Comparison of ENCODE assay signal across 9 mouse cellular contexts in genomic region chr6:127766641-127767200, GRCm38 (mm10). TPM values are rescaled to one million over a fixed set of nuclear protein-coding genes. Genes with fewer than 3 reads are reported as not detected.
DNase-seq lines count a peak whose midpoint lies in the region; ATAC-seq and TF ChIP-seq lines count a peak whose summit lies in the region.
"Had no signal": no experiment of that assay in that cellular context is flagged by ENCODE, and none has a peak within 500 bp of the region (broad histone marks: within the 10 kb centered on the region; RNA-seq: fewer than 3 reads in every experiment).

No protein-coding gene starts in this region.

- no peak for TF ChIP-seq CTCF in heart, adult 2 months (IDR thresholded peaks at IDR 0.05)
- no peak for TF ChIP-seq CTCF in stomach, postnatal 0 days (IDR thresholded peaks at IDR 0.05; ENCODE audit: low read depth)

- H3K9ac ChIP-seq in heart, adult 2 months (ENCODE audit: low read depth, low read length) = no peak overlapping the region
- H3K9ac ChIP-seq in hindbrain, embryonic 14.5 days = peak overlapping the region; percentile 68
- no peak overlapping the region for H3K9ac ChIP-seq in stomach, postnatal 0 days (ENCODE audit: low read length)

- H3K27me3 ChIP-seq in heart, adult 2 months (ENCODE audit: control insufficient read depth, insufficient read depth, low read length) = peaks cover 10% of the 10 kb centered on the region
- H3K27me3 ChIP-seq in hindbrain, embryonic 14.5 days (ENCODE audit: control insufficient read depth, insufficient read depth, low read length) = no peaks in the 10 kb centered on the region; the same call in 1 of the 2 replicates
- peaks cover 72% of the 10 kb centered on the region for H3K27me3 ChIP-seq in midbrain, embryonic 10.5 days (ENCODE audit: low read depth, poor library complexity, severe bottlenecking)
- peaks cover 12% of the 10 kb centered on the region for H3K27me3 ChIP-seq in stomach, postnatal 0 days (ENCODE audit: control insufficient read depth, insufficient read depth, low read length)

- H3K4me1 ChIP-seq in heart, adult 2 months (ENCODE audit: control insufficient read depth, insufficient read depth, low read length) = peaks cover 2% of the 10 kb centered on the region; the same call in 1 of the 2 replicates
- peaks cover 31% of the 10 kb centered on the region for H3K4me1 ChIP-seq in hindbrain, embryonic 14.5 days (replicated peaks; ENCODE audit: control insufficient read depth, insufficient read depth, low read length)
- peaks cover 67% of the 10 kb centered on the region for H3K4me1 ChIP-seq in midbrain, embryonic 10.5 days
- H3K4me1 ChIP-seq in stomach, postnatal 0 days (replicated peaks; ENCODE audit: control insufficient read depth, insufficient read depth) = no peaks in the 10 kb centered on the region

- no peak for TF ChIP-seq EP300 in heart, adult 2 months (IDR thresholded peaks at IDR 0.05; ENCODE audit: insufficient read depth, low read depth, low read length)
- TF ChIP-seq EP300 in stomach, postnatal 0 days (optimal IDR thresholded peaks at IDR 0.05) = no peak

- intact Hi-C loops in heart, adult 2 months (cut with DNase I) = no loop called here

- H3K79me2 ChIP-seq in heart, adult 2 months (replicated peaks; ENCODE audit: control insufficient read depth, insufficient read depth, low read length) = no peaks in the 10 kb centered on the region

- peak in 1 of 2 experiments; percentile 10 for DNase-seq in heart, adult 2 months
- DNase-seq in heart, adult 9 months (ENCODE audit: low spot score in 2 of 2) = no peak
- peak; percentile 31 for DNase-seq in embryo, embryonic 10.5 days (ENCODE audit: low spot score)
- DNase-seq in hindbrain, embryonic 14.5 days (ENCODE audit: low spot score) = peak; percentile 44
- DNase-seq in midbrain, embryonic 10.5 days (ENCODE audit: low spot score) = peak; percentile 30
- DNase-seq in stomach, postnatal 0 days (ENCODE audit: low spot score) = no peak
- DNase-seq in adrenal gland, adult 2 months = no peak

- H3K9me3 ChIP-seq in hindbrain, embryonic 14.5 days (ENCODE audit: control insufficient read depth, low read length) = no peaks in the 10 kb centered on the region
- no peaks in the 10 kb centered on the region for H3K9me3 ChIP-seq in midbrain, embryonic 10.5 days (replicated peaks)
- H3K9me3 ChIP-seq in stomach, postnatal 0 days (ENCODE audit: control insufficient read depth, low read length) = no peaks in the 10 kb centered on the region

- 1% methylated on average over 28 of the region's 28 CpGs for WGBS in heart, adult 2 months
- under 1% methylated on average over 28 of the region's 28 CpGs for WGBS in hindbrain, embryonic 14.5 days
- under 1% methylated on average over 28 of the region's 28 CpGs for WGBS in midbrain, embryonic 10.5 days
- 2% methylated on average over 28 of the region's 28 CpGs for WGBS in stomach, postnatal 0 days

- peak; percentile 59 for ATAC-seq in hindbrain, embryonic 14.5 days (ENCODE audit: low FRiP score)
- no peak for ATAC-seq in stomach, postnatal 0 days (ENCODE audit: low FRiP score, low TSS enrichment)
- no peak for ATAC-seq in granulocyte monocyte progenitor cell, adult 5-6 weeks (replicated peaks; ENCODE audit: poor library complexity, severe bottlenecking)

- peak overlapping the region; percentile 24 for H3K4me3 ChIP-seq in heart, adult 2 months
- H3K4me3 ChIP-seq in hindbrain, embryonic 14.5 days (replicated peaks; ENCODE audit: low read length) = peak overlapping the region; percentile 63
- peak overlapping the region; percentile 80 for H3K4me3 ChIP-seq in midbrain, embryonic 10.5 days
- no peak overlapping the region for H3K4me3 ChIP-seq in stomach, postnatal 0 days (ENCODE audit: low read depth, low read length)

- H3K27ac ChIP-seq in heart, adult 2 months = no peak overlapping the region
- peak overlapping the region; percentile 76 for H3K27ac ChIP-seq in hindbrain, embryonic 14.5 days
- peak overlapping the region; percentile 92 for H3K27ac ChIP-seq in midbrain, embryonic 10.5 days (replicated peaks)
- no peak overlapping the region for H3K27ac ChIP-seq in stomach, postnatal 0 days (replicated peaks)

- no peaks in the 10 kb centered on the region for H3K36me3 ChIP-seq in heart, adult 2 months (ENCODE audit: control insufficient read depth, insufficient read depth, low read length)
- H3K36me3 ChIP-seq in hindbrain, embryonic 14.5 days (replicated peaks; ENCODE audit: control insufficient read depth, insufficient read depth) = no peaks in the 10 kb centered on the region
- H3K36me3 ChIP-seq in midbrain, embryonic 10.5 days = no peaks in the 10 kb centered on the region
- H3K36me3 ChIP-seq in stomach, postnatal 0 days (ENCODE audit: control insufficient read depth, insufficient read depth, low read length) = no peaks in the 10 kb centered on the region

- no peak for TF ChIP-seq POLR2A in heart, adult 2 months (IDR thresholded peaks at IDR 0.05; ENCODE audit: insufficient read depth, low read depth, low read length)

- H3K4me2 ChIP-seq in hindbrain, embryonic 14.5 days (replicated peaks) = peak overlapping the region; percentile 84
- peak overlapping the region; percentile 14; the same call in 1 of the 2 replicates for H3K4me2 ChIP-seq in stomach, postnatal 0 days (replicated peaks; ENCODE audit: low read depth)

RNA-seq across cellular contexts. Expression of gene Prmt8, which starts 2.6 kb away (rescaled TPM):
- not detected for total RNA-seq in heart, adult 2 months (2021)
- polyA plus RNA-seq in heart, adult 2 months (2012; rRNA removed) = 0.06 TPM in 1 of 2 replicates, not detected in the other
- 35.0 and 37.4 TPM in 2 replicates for polyA plus RNA-seq in hindbrain, embryonic 14.5 days (2014; fragmentation: Nextera tagmentation; extraction: Ambion mirVana)
- 18.3 and 22.1 TPM in 2 replicates for polyA plus RNA-seq in midbrain, embryonic 10.5 days (2016; fragmentation: Nextera tagmentation; extraction: Ambion mirVana)
- polyA plus RNA-seq in stomach, postnatal 0 days (2015; fragmentation: Nextera tagmentation; extraction: Ambion mirVana) = 0.12 TPM in 1 of 2 replicates, not detected in the other
- not detected for total RNA-seq in adrenal gland, adult 2 months (2021)
- not detected in 2 replicates for polyA plus RNA-seq in adrenal gland, adult 2 months (2012; rRNA removed)
- not detected in 2 replicates for total RNA-seq in granulocyte monocyte progenitor cell, adult 5-6 weeks (2014; fragmentation: Nextera tagmentation)
- total RNA-seq in granulocyte monocyte progenitor cell, adult 5-6 weeks (2017) = not detected in 2 replicates
- polyA plus RNA-seq: C2C12 had no signal

Comparison
In these comparisons a context has a peak if more than half of its experiments do, and no peak if none do; other contexts are left out.
1. DNase-seq: peak in embryo, embryonic 10.5 days (single experiment), hindbrain, embryonic 14.5 days (single experiment) and midbrain, embryonic 10.5 days (single experiment); none in heart, adult 9 months (0 of 2), stomach, postnatal 0 days (single experiment) and adrenal gland, adult 2 months (single experiment).
2. H3K27ac ChIP-seq: peak in hindbrain, embryonic 14.5 days (single experiment) and midbrain, embryonic 10.5 days (single experiment); none in heart, adult 2 months (single experiment) and stomach, postnatal 0 days (single experiment).
3. RNA of gene Prmt8, which starts 2.6 kb away (polyA plus RNA-seq): 35.0 to 37.4 TPM in hindbrain, embryonic 14.5 days and 18.3 to 22.1 TPM in midbrain, embryonic 10.5 days; 0.12 TPM in stomach, postnatal 0 days, 0.06 TPM in heart, adult 2 months and not detected in adrenal gland, adult 2 months; every median in the first group is over 10 times any median in the second.